Mouse (Mus musculus): ENCODE data around the gene Reep1. TPM values are rescaled to one million over a fixed set of nuclear protein-coding genes. Genes with fewer than 3 reads are reported as not detected.

The Reep1 gene
- polyA plus RNA-seq (2011; ENCODE audit: insufficient read depth, insufficient read length, low read depth, missing spikeins): 2.9 and 3.3 TPM in 2 replicates

GRCm38 (mm10) chr6:71707511-71708501, at the start of gene Reep1:
Reep1 (plus strand) TSS chr6:71707561.
- no peaks in the 10 kb centered on the region for H3K9me3 ChIP-seq (replicated peaks; ENCODE audit: control insufficient read depth, insufficient read depth, low read length, poor library complexity, severe bottlenecking)
- H3K9ac ChIP-seq (ENCODE audit: low read depth, poor library complexity, severe bottlenecking): peak within 1 kb of the TSS; percentile 78
- H3K36me3 ChIP-seq (ENCODE audit: control insufficient read depth, insufficient read depth, low read length, poor library complexity, severe bottlenecking): no peaks in the 10 kb centered on the region
- no peak within 1 kb of the TSS for H3K27ac ChIP-seq (ENCODE audit: insufficient read depth, low read length)
- TF ChIP-seq POLR2A (IDR thresholded peaks at IDR 0.05; ENCODE audit: insufficient read depth, low read length): no peak
- TF ChIP-seq CTCF (IDR thresholded peaks at IDR 0.05; ENCODE audit: low read depth, low read length): no peak
- no peak for TF ChIP-seq EP300 (IDR thresholded peaks at IDR 0.05; ENCODE audit: insufficient read depth, low read depth, low read length)
- H3K27me3 ChIP-seq (ENCODE audit: control insufficient read depth, insufficient read depth, low read length, poor library complexity, severe bottlenecking): peaks cover 5% of the 10 kb centered on the region; the same call in 1 of the 2 replicates
- peaks cover 4% of the 10 kb centered on the region for H3K4me1 ChIP-seq (ENCODE audit: control insufficient read depth, insufficient read depth, low read length)
- H3K4me3 ChIP-seq (ENCODE audit: low read depth, low read length): peak within 1 kb of the TSS; percentile 84

- no peaks in the 10 kb centered on the region for H3K36me3 ChIP-seq (ENCODE audit: control insufficient read depth, insufficient read depth, low read length, poor library complexity, severe bottlenecking)
These were observed 49.1 kb upstream of the Reep1 start for GRCm38 (mm10) chr6:71658290-71658689.

GRCm38 (mm10) chr6:71664511-71664910, 42.9 kb upstream of the Reep1 start:
- H3K27me3 ChIP-seq (ENCODE audit: control insufficient read depth, insufficient read depth, low read length, poor library complexity, severe bottlenecking): no peaks in the 10 kb centered on the region
- no peak overlapping the region for H3K9ac ChIP-seq (ENCODE audit: low read depth, poor library complexity, severe bottlenecking)
- H3K4me1 ChIP-seq (ENCODE audit: control insufficient read depth, insufficient read depth, low read length): no peaks in the 10 kb centered on the region
- no peaks in the 10 kb centered on the region for H3K9me3 ChIP-seq (replicated peaks; ENCODE audit: control insufficient read depth, insufficient read depth, low read length, poor library complexity, severe bottlenecking)
- no peak overlapping the region for H3K4me3 ChIP-seq (ENCODE audit: low read depth, low read length)
- H3K36me3 ChIP-seq (ENCODE audit: control insufficient read depth, insufficient read depth, low read length, poor library complexity, severe bottlenecking): no peaks in the 10 kb centered on the region
- no peak for TF ChIP-seq EP300 (IDR thresholded peaks at IDR 0.05; ENCODE audit: insufficient read depth, low read depth, low read length)
- TF ChIP-seq POLR2A (IDR thresholded peaks at IDR 0.05; ENCODE audit: insufficient read depth, low read length): no peak
- no peak for TF ChIP-seq CTCF (IDR thresholded peaks at IDR 0.05; ENCODE audit: low read depth, low read length)
- no peak overlapping the region for H3K27ac ChIP-seq (ENCODE audit: insufficient read depth, low read length)

More at GRCm38 (mm10) chr6:71658290-71658689, 49.1 kb upstream of the Reep1 start:
- no peak overlapping the region for H3K4me3 ChIP-seq (ENCODE audit: low read depth, low read length)
- no peaks in the 10 kb centered on the region for H3K4me1 ChIP-seq (ENCODE audit: control insufficient read depth, insufficient read depth, low read length)
- H3K9me3 ChIP-seq (replicated peaks; ENCODE audit: control insufficient read depth, insufficient read depth, low read length, poor library complexity, severe bottlenecking): no peaks in the 10 kb centered on the region
- H3K27ac ChIP-seq (ENCODE audit: insufficient read depth, low read length): no peak overlapping the region
- no peaks in the 10 kb centered on the region for H3K27me3 ChIP-seq (ENCODE audit: control insufficient read depth, insufficient read depth, low read length, poor library complexity, severe bottlenecking)
- H3K9ac ChIP-seq (ENCODE audit: low read depth, poor library complexity, severe bottlenecking): no peak overlapping the region
- no peak for TF ChIP-seq POLR2A (IDR thresholded peaks at IDR 0.05; ENCODE audit: insufficient read depth, low read length)
- TF ChIP-seq CTCF (IDR thresholded peaks at IDR 0.05; ENCODE audit: low read depth, low read length): no peak
- no peak for TF ChIP-seq EP300 (IDR thresholded peaks at IDR 0.05; ENCODE audit: insufficient read depth, low read depth, low read length)

- H3K9me3 ChIP-seq (replicated peaks; ENCODE audit: control insufficient read depth, insufficient read depth, low read length, poor library complexity, severe bottlenecking): no peaks in the 10 kb centered on the region
- H3K9ac ChIP-seq (ENCODE audit: low read depth, poor library complexity, severe bottlenecking): no peak overlapping the region
- H3K36me3 ChIP-seq (ENCODE audit: control insufficient read depth, insufficient read depth, low read length, poor library complexity, severe bottlenecking): no peaks in the 10 kb centered on the region
- no peaks in the 10 kb centered on the region for H3K27me3 ChIP-seq (ENCODE audit: control insufficient read depth, insufficient read depth, low read length, poor library complexity, severe bottlenecking)
- TF ChIP-seq CTCF (IDR thresholded peaks at IDR 0.05; ENCODE audit: low read depth, low read length) (peak; percentile 54), POLR2A (IDR thresholded peaks at IDR 0.05; ENCODE audit: insufficient read depth, low read length) (no peak)
- no peaks in the 10 kb centered on the region for H3K4me1 ChIP-seq (ENCODE audit: control insufficient read depth, insufficient read depth, low read length)
- no peak overlapping the region for H3K27ac ChIP-seq (ENCODE audit: insufficient read depth, low read length)
- no peak overlapping the region for H3K4me3 ChIP-seq (ENCODE audit: low read depth, low read length)
These were observed 34.2 kb upstream of the Reep1 start for GRCm38 (mm10) chr6:71673166-71673565.

GRCm38 (mm10) chr6:71678891-71679290, 28.5 kb upstream of the Reep1 start:
- no peak for TF ChIP-seq EP300 (IDR thresholded peaks at IDR 0.05; ENCODE audit: insufficient read depth, low read depth, low read length)
- TF ChIP-seq CTCF (IDR thresholded peaks at IDR 0.05; ENCODE audit: low read depth, low read length): no peak
- no peak for TF ChIP-seq POLR2A (IDR thresholded peaks at IDR 0.05; ENCODE audit: insufficient read depth, low read length)
- Histone ChIP-seq H3K4me3 (ENCODE audit: low read depth, low read length) (no peak overlapping the region), H3K27ac (ENCODE audit: insufficient read depth, low read length) (no peak overlapping the region), H3K36me3 (ENCODE audit: control insufficient read depth, insufficient read depth, low read length, poor library complexity, severe bottlenecking) (no peaks in the 10 kb centered on the region), H3K4me1 (ENCODE audit: control insufficient read depth, insufficient read depth, low read length) (no peaks in the 10 kb centered on the region), H3K27me3 (ENCODE audit: control insufficient read depth, insufficient read depth, low read length, poor library complexity, severe bottlenecking) (no peaks in the 10 kb centered on the region), H3K9ac (ENCODE audit: low read depth, poor library complexity, severe bottlenecking) (no peak overlapping the region), H3K9me3 (replicated peaks; ENCODE audit: control insufficient read depth, insufficient read depth, low read length, poor library complexity, severe bottlenecking) (no peaks in the 10 kb centered on the region)

- Histone ChIP-seq H3K9me3 (replicated peaks; ENCODE audit: control insufficient read depth, insufficient read depth, low read length, poor library complexity, severe bottlenecking) (no peaks in the 10 kb centered on the region), H3K36me3 (ENCODE audit: control insufficient read depth, insufficient read depth, low read length, poor library complexity, severe bottlenecking) (no peaks in the 10 kb centered on the region), H3K27me3 (ENCODE audit: control insufficient read depth, insufficient read depth, low read length, poor library complexity, severe bottlenecking) (no peaks in the 10 kb centered on the region), H3K27ac (ENCODE audit: insufficient read depth, low read length) (no peak overlapping the region), H3K4me3 (ENCODE audit: low read depth, low read length) (no peak overlapping the region), H3K9ac (ENCODE audit: low read depth, poor library complexity, severe bottlenecking) (no peak overlapping the region), H3K4me1 (ENCODE audit: control insufficient read depth, insufficient read depth, low read length) (no peaks in the 10 kb centered on the region)
- TF ChIP-seq EP300 (IDR thresholded peaks at IDR 0.05; ENCODE audit: insufficient read depth, low read depth, low read length) (no peak), CTCF (IDR thresholded peaks at IDR 0.05; ENCODE audit: low read depth, low read length) (no peak), POLR2A (IDR thresholded peaks at IDR 0.05; ENCODE audit: insufficient read depth, low read length) (no peak)
These were observed 12.2 kb upstream of the Reep1 start for GRCm38 (mm10) chr6:71695150-71695549.

All from ES-Bruce4 (cell line).